Mouse (Mus musculus) kidney, adult 2 months (tissue): ENCODE measurements around the gene Tmod1.

Source experiments
- CTCF ChIP-seq: fragments of 200-500 bp; conservative IDR thresholded peaks from 2 replicates; pipeline ENCODE4 v1.5.1; 2011; ENCODE audit warnings: low read depth, mild to moderate bottlenecking, control low read depth, low read length, moderate library complexity, mixed read lengths; ENCODE audit not compliant: insufficient read depth, insufficient read length
- POLR2A ChIP-seq: fragments of 200-500 bp; IDR thresholded peaks from one replicate; pipeline ENCODE4 v1.6.1; 2011; ENCODE audit warnings: low read depth, low read length, control low read depth

DNA sequence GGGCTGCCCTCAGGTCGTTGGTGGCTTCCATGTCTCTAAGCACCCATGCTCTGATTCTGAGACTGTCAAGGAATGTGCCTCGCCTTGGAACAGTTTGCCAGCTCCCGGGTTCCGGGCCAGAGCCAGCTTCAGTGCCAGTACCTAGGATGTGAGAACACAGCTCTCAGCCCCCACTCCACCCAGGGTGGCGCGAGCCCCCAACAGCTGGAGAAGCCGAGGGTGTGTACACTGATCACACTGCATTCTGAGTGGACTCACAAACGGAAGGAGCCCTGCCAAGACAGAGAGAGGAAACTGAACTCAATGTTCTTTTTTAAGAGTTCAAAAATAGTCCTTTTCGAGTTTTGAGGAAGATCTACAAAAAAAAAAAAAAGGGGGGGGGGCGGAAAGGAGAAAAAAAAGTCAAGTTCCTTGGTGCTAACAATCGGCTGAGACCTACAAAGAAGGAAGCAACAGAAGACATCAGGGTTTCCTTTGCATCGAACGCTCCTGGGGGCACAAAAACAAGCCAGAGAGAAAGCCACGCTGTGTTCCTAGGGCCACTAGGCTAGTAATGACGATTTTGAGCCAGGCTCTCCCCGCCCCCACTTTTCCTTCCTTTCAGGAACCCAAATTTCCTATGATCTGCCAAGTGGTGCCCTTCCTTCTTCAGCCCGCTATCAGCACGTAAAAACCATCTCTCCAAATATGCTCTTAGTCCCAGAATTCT, 48.1 kb downstream of the Tmod1 start:
- TF ChIP-seq POLR2A = no peak
- no peak for TF ChIP-seq CTCF
